Mouse (Mus musculus): ENCODE data around the gene Bri3bp.

GRCm38 (mm10) chr5:125416183-125416582 lies 25.2 kb upstream of the Bri3bp start:
- TF ChIP-seq CTCF (IDR thresholded peaks at IDR 0.05; ENCODE audit: low read depth, low read length), result no peak
- TF ChIP-seq POLR2A (IDR thresholded peaks at IDR 0.05; ENCODE audit: insufficient read depth, low read length), result no peak
- TF ChIP-seq EP300 (IDR thresholded peaks at IDR 0.05; ENCODE audit: insufficient read depth, low read depth, low read length), result no peak
